Mouse (Mus musculus): ENCODE measurements at regions not wholly inside any gene's neighbourhood (a gene's known extent, or its start where the extent isn't known, plus 50 kb on each side); places are given as distances from the start of the nearest gene placed in this dataset.

DNA sequence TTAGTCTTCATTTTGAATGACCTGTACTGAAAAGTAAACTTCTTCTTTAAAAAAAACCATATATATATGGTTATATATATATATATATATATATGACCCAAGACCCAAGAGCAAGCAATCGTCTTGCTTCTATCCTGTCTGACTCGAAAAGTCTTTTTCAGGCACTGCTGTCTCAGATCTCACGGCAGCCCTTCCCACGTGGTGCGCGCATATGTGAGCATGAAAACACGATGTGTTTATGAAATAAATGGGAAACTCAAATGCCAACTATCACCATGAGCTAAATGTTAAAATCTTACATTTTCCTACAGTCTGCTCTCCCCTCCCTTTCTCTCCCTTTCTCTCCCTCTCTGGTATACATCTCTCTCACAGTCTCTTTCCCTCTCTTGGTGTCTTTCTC is 1625.4 kb upstream of the Gm6569 start:
- Histone ChIP-seq H3K79me2 (replicated peaks; ENCODE audit: control insufficient read depth, extremely low read depth, insufficient read depth, poor library complexity, severe bottlenecking) (no peaks in the 10 kb centered on the region), H3K27ac (ENCODE audit: insufficient read depth, low read depth) (no peak overlapping the region), H3K27me3 (replicated peaks) (no peaks in the 10 kb centered on the region), H3K36me3 (replicated peaks in 1 of 2; ENCODE audit: control insufficient read depth in 1 of 2, insufficient read depth in 1 of 2, low read length in 1 of 2) (no peaks in the 10 kb centered on the region), H3K9ac (ENCODE audit: insufficient read depth, low read depth) (no peak overlapping the region), H3K4me3 (replicated peaks in 1 of 3; ENCODE audit: low read depth in 2 of 3, low read length in 2 of 3, poor library complexity in 1 of 3) (no peak overlapping the region), H3K4me1 (ENCODE audit: control insufficient read depth in 1 of 2, insufficient read depth in 2 of 2) (no peaks in the 10 kb centered on the region), H3K4me2 (ENCODE audit: insufficient read depth, low read depth, poor library complexity, severe bottlenecking) (no peak overlapping the region), H3K9me3 (replicated peaks; ENCODE audit: low read length) (peaks cover 37% of the 10 kb centered on the region)
- in situ Hi-C loops (cut with MboI; ENCODE audit: low pct_ligation_motif_present, low pct_unique_long_range_greater_than_20kb, low sequenced_read_pairs) (loop anchor here (25.0 kb wide), 1 partner anchor 828 kb away; no protein-coding TSS in a partner anchor), dilution Hi-C loops (cut with MboI; ENCODE audit: extremely low pct_ligation_motif_present, extremely low pct_unique_long_range_greater_than_20kb, low sequenced_read_pairs) (no loop called here)
- no peak for DNase-seq (ENCODE audit: extremely low read depth)
- TF ChIP-seq E2F4 (IDR thresholded peaks at IDR 0.05; ENCODE audit: insufficient replicate concordance, low read depth, low read length) (no peak), ZMIZ1 (IDR thresholded peaks at IDR 0.05; ENCODE audit: low read depth, low read length) (no peak), CTCF (conservative IDR thresholded peaks at IDR 0.05 in 1 of 2, IDR thresholded peaks at IDR 0.05 in 1 of 2; ENCODE audit: low read depth in 2 of 2, low read length in 2 of 2) (no peak), KAT2A (IDR thresholded peaks at IDR 0.05; ENCODE audit: insufficient replicate concordance, low read length) (no peak), MXI1 (IDR thresholded peaks at IDR 0.05; ENCODE audit: low read depth, low read length) (no peak), MAZ (IDR thresholded peaks at IDR 0.05; ENCODE audit: low read depth, low read length) (no peak), ETS1 (conservative IDR thresholded peaks at IDR 0.05; ENCODE audit: low read depth, low read length) (no peak), JUND (conservative IDR thresholded peaks at IDR 0.05; ENCODE audit: low read depth, low read length) (no peak)

DNA sequence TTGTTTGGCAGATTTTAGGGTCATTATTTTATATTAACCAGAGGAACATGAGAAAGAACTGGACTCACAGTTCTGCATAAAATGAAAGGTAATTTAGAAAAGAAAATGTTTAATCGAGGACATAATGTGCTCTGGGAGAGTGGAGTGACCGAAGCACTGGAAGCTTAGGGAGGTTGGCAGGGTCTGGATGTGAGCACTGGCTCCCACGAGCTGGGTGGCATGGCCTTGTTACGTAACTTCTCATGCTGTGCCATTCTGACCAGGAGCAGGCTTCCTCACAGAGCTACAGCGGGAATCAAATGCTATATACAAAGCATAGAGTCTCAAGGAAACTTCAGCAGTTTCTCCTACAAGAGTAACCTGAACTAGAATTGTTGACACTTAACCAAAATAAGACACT is 1616.6 kb upstream of the Gm6569 start:
- H3K27me3 ChIP-seq (replicated peaks), result no peaks in the 10 kb centered on the region
- no peaks in the 10 kb centered on the region for H3K79me2 ChIP-seq (replicated peaks; ENCODE audit: control insufficient read depth, extremely low read depth, insufficient read depth, poor library complexity, severe bottlenecking)
- TF ChIP-seq SMC3 (IDR thresholded peaks at IDR 0.05; ENCODE audit: low read depth, low read length), result no peak
- TF ChIP-seq SIN3A (IDR thresholded peaks at IDR 0.05; ENCODE audit: low read length), result no peak
- TF ChIP-seq USF1 (IDR thresholded peaks at IDR 0.05; ENCODE audit: low read depth, low read length), result no peak
- TF ChIP-seq E2F4 (IDR thresholded peaks at IDR 0.05; ENCODE audit: insufficient replicate concordance, low read depth, low read length), result no peak
- no peak for TF ChIP-seq POLR2A (IDR thresholded peaks at IDR 0.05; ENCODE audit: low read depth, low read length)
- TF ChIP-seq HCFC1 (IDR thresholded peaks at IDR 0.05; ENCODE audit: low read depth, low read length), result no peak
- no peak for TF ChIP-seq MXI1 (IDR thresholded peaks at IDR 0.05; ENCODE audit: low read depth, low read length)
- no peak for TF ChIP-seq NELFE (IDR thresholded peaks at IDR 0.05; ENCODE audit: low read depth, low read length)
- no peak for TF ChIP-seq NRF1 (IDR thresholded peaks at IDR 0.05; ENCODE audit: low read depth, low read length)
- TF ChIP-seq TCF12 (IDR thresholded peaks at IDR 0.05; ENCODE audit: low read depth, low read length), result no peak
- TF ChIP-seq CHD2 (IDR thresholded peaks at IDR 0.05; ENCODE audit: low read length), result no peak
- TF ChIP-seq ZKSCAN1 (IDR thresholded peaks at IDR 0.05; ENCODE audit: borderline replicate concordance, low read depth, low read length), result no peak
- TF ChIP-seq USF2 (conservative IDR thresholded peaks at IDR 0.05; ENCODE audit: low read depth, low read length), result no peak
- no peak for TF ChIP-seq ZMIZ1 (IDR thresholded peaks at IDR 0.05; ENCODE audit: low read depth, low read length)
- TF ChIP-seq PAX5 (IDR thresholded peaks at IDR 0.05; ENCODE audit: low read length), result no peak
- TF ChIP-seq RCOR1 (conservative IDR thresholded peaks at IDR 0.05; ENCODE audit: low read depth, low read length), result no peak
- TF ChIP-seq JUND (conservative IDR thresholded peaks at IDR 0.05; ENCODE audit: low read depth, low read length), result no peak
- TF ChIP-seq ETS1 (conservative IDR thresholded peaks at IDR 0.05; ENCODE audit: low read depth, low read length), result no peak
- H3K9me3 ChIP-seq (replicated peaks; ENCODE audit: low read length), result peaks cover 24% of the 10 kb centered on the region
- H3K4me2 ChIP-seq (ENCODE audit: insufficient read depth, low read depth, poor library complexity, severe bottlenecking), result no peak overlapping the region
- dilution Hi-C loops (cut with MboI; ENCODE audit: extremely low pct_ligation_motif_present, extremely low pct_unique_long_range_greater_than_20kb, low sequenced_read_pairs) (no loop called here), in situ Hi-C loops (cut with MboI; ENCODE audit: low pct_ligation_motif_present, low pct_unique_long_range_greater_than_20kb, low sequenced_read_pairs) (loop anchor here (25.0 kb wide), 1 partner anchor 820 kb away; no protein-coding TSS in a partner anchor)
- no peak overlapping the region for H3K9ac ChIP-seq (ENCODE audit: insufficient read depth, low read depth)
- H3K4me1 ChIP-seq (ENCODE audit: control insufficient read depth in 1 of 2, insufficient read depth in 2 of 2), result no peaks in the 10 kb centered on the region
- no peak overlapping the region for H3K4me3 ChIP-seq (replicated peaks in 1 of 3; ENCODE audit: low read depth in 2 of 3, low read length in 2 of 3, poor library complexity in 1 of 3)
- H3K27ac ChIP-seq (ENCODE audit: insufficient read depth, low read depth), result no peak overlapping the region
- no peak for DNase-seq (ENCODE audit: extremely low read depth)
- no peaks in the 10 kb centered on the region for H3K36me3 ChIP-seq (replicated peaks in 1 of 2; ENCODE audit: control insufficient read depth in 1 of 2, insufficient read depth in 1 of 2, low read length in 1 of 2)
